Mouse (Mus musculus) brain, embryonic 14.5 days (tissue): ENCODE measurements around the gene Zpr1.

ENCODE experiments used
- CTCF ChIP-seq: fragments of 200-500 bp; IDR thresholded peaks from 2 replicates; pipeline ENCODE4 v1.5.1; 2012; ENCODE audit warnings: inconsistent platforms, mild to moderate bottlenecking, moderate library complexity, borderline replicate concordance; ENCODE audit not compliant: insufficient read depth, insufficient read length; ENCODE audit errors: extremely low read depth
- POLR2A ChIP-seq: fragments of 200-500 bp; IDR thresholded peaks from 2 replicates; pipeline ENCODE4 v1.6.1; 2012; ENCODE audit warnings: mild to moderate bottlenecking, inconsistent platforms, borderline replicate concordance; ENCODE audit not compliant: poor library complexity, insufficient read depth, insufficient read length, severe bottlenecking; ENCODE audit errors: extremely low read depth

DNA sequence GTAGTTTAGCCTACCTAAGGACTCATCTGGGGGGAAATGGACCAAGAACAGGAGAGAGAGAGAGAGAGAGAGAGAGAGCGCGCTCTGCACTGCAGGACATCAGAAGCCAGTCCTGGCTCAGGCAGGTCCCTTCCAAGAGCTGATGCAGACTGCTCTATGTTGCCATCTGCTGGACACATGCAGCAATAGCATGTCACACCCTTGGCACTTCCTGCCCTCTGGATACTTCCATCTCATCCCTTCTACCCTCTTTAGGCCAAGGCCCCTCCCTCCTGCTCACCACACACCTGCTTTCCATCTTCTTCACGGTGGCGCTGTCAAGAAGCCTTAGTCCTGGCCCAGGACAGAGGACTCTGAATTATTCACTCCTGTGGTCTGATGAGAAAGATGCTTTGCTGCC lies 41.6 kb downstream of the Zpr1 start:
- TF ChIP-seq POLR2A (no peak), CTCF (peak; percentile 95)
